Mouse (Mus musculus): ENCODE measurements around the gene Rnf182.

Gene Rnf182

DNA sequence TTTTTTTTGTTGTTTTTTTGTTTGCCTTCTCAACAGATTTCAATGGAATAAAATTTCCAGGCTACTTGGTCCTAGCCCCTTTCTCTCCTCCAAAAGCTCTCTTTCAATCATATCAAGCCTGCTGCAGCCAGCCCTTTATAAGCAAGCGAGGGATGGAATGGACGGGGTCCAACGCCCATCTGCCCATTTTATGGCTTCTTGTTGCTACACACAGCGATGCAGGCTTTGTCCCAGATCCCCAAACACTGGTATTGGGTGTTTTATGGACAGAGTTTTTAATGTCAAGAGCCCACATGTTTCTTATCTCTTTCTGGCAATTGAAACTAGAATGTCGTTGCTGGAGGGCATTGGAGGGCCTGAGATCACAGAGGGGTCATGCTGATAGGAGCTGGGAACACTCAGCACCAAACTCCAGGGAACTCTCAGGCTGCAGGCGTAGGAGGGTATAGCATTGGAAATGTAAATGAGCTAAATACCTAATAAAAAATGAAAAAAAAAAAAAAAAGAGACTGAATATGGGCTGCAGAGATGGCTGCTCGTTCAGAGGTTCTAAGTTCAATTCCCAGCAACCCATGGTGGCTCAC, 89.1 kb downstream of the Rnf182 start:
- DNase-seq = peak in 1 of 2 experiments; percentile 51

DNA sequence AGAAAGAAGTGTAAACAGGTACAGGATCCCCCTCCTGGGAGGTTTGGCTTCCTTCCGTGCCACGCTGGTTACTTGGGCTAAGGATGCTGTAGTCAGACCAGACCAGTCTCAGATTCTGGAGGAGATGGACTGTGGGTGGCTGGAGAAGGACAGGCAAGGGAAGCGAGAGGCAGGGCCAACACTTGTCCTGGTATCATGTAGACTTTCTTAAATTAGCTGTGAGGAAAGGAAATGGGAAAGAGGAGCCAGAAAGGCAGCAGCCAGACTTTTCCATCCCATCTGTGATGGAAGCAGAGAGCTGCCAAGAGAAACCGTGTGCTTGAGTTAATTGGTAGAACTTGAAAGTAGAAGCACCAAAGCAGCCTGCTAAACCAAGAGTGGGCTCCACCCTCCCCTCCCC, 90.9 kb downstream of the Rnf182 start:
- DNase-seq = peak; percentile 68 to 81

DNA sequence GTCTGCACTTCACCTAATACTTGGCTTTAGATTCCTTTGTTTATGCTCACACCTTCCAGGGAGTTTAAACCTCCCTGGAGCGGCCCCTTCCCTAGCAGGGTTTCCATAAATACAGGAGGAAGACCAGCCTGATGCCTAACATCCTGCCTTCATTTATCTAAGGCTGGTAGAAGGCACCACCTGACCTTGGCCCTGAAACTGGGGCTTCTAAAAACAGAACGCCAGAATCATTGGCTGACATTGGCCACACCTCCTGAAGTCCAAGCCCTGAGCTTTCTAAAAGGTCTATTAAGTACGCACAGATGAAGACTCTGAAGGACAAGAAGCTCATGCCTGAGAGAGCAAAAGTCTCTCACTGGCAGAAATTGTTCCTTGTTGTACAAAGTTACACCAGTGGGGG, 94.0 kb downstream of the Rnf182 start:
- DNase-seq = no peak

DNA sequence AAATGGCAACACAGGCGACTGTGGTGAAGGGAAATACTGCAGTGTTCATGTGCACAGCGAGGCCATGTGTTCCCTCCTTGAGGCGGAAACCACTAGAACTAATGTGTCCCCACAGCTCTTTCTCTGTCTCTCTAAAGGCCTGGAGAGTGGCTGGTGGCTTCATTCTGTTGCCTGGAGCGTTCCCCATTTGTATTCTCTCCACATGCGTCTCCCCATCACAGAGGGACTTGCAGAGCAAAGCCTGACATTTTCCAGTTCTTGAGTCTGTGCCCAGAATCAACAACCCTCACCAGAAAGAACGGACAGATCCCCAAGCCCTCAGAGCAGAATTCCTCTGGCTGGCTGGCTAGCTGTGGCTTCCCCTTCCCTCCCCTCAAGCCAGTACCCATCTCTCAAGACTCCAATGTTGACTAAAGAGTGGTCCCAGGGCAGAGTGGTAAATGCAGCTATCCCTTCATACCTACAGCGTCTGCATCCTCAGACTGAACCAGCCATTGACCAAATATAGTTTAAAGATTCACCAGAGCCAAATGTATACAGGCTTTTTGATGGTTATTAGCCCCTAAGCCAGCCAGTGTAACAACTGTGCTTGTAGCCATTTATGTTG, 96.3 kb downstream of the Rnf182 start:
- DNase-seq = peak in 1 of 2 experiments; percentile 51

DNA sequence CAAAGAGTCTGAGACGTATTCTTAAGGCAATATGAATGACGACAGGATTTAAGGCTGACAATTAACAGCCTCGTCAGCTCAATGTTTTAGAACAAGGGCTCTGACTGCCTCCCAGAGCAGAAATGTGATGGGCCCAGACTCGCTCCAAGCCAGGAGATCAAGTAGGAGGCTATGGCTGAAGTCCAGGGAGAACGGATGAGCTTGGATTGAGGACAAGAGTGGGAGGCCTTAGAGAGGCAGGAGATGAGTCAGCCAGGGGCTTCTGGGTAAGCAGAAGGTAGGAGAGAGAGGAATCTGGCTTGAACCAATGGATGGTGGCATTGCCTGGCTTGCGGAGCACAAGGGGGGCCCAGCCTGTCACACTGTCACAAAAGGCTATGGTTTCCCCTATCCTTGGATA, 99.2 kb downstream of the Rnf182 start:
- peak; percentile 60 to 73 for DNase-seq

DNA sequence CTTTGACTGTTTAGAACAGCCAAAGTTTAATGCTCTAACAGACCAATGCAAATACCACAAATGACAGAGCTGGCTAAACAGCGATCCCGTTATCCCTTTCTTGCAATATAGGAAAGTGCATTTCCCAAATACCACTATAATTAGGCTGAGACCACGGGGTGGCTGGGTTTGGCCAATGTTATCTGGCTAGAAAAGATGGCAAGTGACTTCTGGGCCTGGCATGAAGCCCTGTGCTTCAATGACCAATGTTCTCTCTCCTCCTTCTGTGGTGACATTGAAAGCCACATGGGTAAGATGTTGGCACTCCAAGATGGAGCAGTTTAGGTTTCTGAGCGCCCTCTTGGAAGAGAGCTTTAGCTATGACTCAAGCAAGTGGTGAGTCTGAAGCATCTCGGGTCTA, 100.0 kb downstream of the Rnf182 start:
- peak; percentile 65 to 67 for DNase-seq

DNA sequence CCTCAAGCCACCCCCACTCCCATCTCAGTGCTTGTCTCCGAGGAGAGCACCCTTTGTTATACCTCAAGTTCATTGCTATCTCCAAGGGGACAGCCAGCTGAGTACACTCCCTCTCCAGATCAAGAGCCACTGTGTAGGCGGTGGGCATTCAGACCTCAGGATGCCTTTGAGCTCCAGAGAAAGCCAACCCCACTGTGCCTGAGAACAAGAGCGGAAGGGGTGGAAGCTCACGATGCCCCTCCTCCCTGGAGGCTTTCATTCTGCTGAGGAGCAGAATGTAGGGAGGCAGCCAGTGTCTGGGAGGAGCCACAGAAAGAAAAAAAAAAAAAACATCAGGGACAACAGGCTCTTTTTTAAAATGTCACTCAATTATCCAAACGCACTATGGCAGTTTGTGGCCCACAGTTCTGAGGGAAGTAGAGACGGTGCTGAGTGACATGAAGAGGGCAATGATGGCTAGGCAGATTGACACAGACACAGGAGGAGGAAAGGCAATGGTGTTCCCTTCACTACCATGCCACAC, 101.1 kb downstream of the Rnf182 start:
- no peak for DNase-seq

DNA sequence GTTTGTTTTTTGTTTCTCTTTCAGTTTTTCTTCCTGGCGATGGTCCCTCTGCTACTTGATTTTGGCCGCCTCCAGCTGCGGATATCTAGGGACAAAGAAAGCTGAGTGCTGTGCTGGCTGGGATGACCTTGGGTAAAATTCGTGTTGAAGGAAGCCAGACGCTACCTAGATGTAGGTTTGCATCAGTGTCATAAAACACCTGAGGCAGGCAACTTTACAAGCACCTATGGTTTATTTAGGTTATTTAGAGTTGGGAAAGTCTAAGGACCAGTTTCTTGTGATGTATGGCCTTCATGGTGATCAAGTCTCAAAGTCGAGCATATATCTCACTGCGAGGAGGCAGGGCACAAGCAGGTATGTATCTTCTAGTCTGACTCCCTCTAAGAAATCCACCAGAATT, 102.7 kb downstream of the Rnf182 start:
- DNase-seq = no peak

DNA sequence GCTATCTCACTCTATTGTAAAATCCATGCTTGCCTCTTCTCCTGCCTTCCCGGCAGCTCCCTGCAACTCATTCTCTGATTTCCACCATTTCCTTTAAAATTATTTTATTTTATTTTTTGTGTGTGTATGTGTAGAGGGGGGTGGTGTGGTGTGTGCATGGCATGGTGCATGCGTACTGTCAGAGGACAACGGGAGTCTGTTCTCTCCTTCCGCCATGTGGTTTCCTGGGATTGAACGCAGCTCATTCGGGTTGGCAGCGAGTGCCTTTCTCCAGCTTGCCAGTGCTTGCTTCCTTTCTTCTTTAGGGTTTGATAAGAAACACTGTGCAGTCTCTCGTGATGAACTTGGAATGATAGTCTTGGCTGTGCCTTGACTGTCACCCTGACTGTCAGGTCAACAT, 105.0 kb downstream of the Rnf182 start:
- DNase-seq = peak in 1 of 2 experiments; percentile 48

Measured in cerebellum, postnatal 14 days (tissue).